Mouse (Mus musculus) splenic B cell, adult 2 months (primary cell): ENCODE data around the gene Mrpl33.

Experiments
- DNase-seq: peaks from one replicate; pipeline ENCODE4 v3.0.0-alpha.2; 2011; ENCODE audit warnings: low read depth, low spot score
- H3K27me3 ChIP-seq: 2 replicates; pipeline ENCODE4 v1.6.1; 2012; ENCODE audit warnings: mild to moderate bottlenecking, low read length, moderate library complexity, mixed read lengths; ENCODE audit not compliant: control insufficient read depth, poor library complexity, insufficient read depth, severe bottlenecking
- H3K36me3 ChIP-seq: 2 replicates; pipeline ENCODE4 v1.6.1; 2012; ENCODE audit warnings: mild to moderate bottlenecking, low read length, moderate library complexity, mixed read lengths; ENCODE audit not compliant: control insufficient read depth, poor library complexity, insufficient read depth, severe bottlenecking

Gene Mrpl33

DNA sequence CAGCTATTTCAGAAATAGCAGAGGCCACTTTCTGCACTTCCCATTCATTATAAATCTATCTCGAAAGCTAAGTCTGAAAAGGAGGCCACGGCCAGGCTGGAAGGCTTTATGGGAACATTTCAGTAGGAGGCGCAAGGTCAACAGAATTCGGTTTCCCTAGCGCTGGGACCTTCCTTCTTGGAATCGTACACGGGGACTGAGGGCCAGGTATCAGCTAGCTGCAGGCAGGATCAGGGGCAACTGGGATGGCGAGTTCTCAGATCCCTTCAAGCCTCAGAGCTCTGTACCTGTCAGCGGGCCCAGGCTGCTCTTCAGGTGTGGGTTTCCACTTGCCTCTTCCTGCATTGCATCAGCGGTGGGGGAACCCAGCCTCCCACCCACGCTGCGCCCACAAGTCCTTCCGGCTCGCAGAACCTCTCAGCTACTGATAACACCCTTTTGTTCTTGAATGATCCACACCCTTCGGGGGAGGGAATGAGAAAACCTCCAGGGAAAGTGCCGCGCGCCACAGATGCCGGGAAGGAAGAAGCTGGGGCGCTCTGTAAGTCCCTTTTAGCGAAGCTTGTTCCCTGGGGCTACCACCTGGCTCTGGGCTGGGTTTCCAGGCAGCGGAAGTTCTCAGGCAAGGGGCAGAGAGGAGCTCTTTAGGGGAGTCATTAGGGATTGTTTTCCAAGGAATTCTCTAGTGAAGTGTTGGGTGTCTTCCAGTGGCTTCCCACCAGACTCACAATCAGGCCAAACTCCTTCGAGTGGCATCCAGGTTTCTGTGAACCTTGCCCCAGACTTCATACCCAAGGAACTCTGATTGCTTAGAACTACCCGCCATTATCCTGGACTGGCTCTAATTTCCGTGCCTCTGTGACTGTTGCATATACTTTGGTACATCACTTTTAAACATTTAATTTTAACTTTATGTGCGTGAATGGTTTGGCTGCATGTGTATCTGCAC, at the start of gene Mrpl33:
TSS of gene Mrpl33 (plus strand) at position 455 of the 949 bp plus-strand sequence.
- DNase-seq = peak; percentile 61
- H3K27me3 ChIP-seq = no peaks in the 10 kb centered on the region
- H3K36me3 ChIP-seq = no peaks in the 10 kb centered on the region

DNA sequence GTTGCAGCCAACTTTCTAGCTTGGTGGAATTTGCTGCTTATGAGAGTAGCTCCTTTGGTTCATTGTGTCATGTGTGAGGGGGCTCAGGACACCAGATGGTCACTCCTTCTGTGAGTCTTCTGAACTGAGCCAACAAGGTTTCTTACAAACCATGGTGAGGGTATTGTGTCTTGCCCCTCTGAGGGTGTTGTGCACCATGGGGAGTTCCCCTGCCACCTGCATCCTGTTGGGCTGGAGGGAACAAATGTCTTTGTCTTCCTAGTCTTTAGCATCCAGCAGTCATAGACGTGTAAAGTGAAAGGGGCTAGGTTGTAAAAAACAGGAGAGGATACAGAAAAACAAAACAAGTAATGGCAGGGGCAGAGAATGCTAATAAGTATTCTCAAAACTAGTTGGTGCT, 37.3 kb upstream of the Mrpl33 start:
- Histone ChIP-seq H3K36me3 (peaks cover 7% of the 10 kb centered on the region), H3K27me3 (no peaks in the 10 kb centered on the region)
- DNase-seq = no peak

DNA sequence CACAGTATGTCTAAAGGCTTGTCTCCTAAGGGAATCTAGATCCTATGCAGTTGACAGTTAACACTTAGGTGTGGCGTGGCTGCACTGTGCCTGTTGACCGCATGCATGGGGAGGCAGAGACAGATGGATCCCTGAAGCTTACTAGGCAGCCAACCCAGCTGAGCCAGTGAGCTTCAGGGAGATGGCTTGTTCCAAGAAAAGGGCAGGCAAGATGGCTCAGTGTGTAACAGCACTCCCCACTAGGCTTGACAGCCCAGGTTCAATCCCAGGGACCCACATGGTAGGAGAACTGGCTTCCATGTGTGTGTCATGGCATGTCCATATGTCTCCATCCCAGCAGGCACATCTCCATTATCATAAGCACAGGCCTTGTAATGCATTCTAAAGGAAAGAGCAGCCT, 36.4 kb upstream of the Mrpl33 start:
- Histone ChIP-seq H3K36me3 (peaks cover 7% of the 10 kb centered on the region), H3K27me3 (no peaks in the 10 kb centered on the region)
- no peak for DNase-seq

DNA sequence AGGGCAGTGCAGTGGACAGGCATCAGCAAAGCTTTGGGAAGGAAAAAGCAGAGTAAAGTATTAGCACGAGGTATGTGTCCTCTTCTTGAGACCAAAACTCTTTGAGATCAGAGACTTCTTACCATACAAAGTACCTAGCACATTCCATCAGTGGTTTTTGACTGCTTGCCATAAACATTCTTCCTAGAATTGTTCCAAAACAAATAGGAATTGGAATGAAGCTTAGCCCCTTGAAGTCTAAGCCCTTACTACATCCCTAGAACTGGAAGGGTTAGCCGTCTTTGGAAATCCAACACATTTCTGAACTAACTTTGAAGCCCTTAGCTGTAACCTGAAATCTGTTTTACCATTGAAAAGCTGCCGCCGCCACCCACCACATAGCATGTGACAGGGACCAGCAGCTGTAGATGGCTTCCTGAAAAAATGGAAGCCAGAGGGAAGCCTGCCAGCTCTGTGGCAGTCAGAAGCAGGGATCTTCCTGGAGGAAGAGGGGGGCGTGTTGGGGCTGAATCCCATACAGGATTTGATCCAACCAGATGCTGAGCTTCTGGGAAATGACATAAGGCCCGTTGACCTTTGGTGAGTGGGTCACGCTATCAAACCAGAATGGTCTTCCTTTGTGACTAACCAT, 34.6 kb upstream of the Mrpl33 start:
- H3K36me3 ChIP-seq = peaks cover 2% of the 10 kb centered on the region; the same call in 1 of the 2 replicates
- no peak for DNase-seq
- no peaks in the 10 kb centered on the region for H3K27me3 ChIP-seq

DNA sequence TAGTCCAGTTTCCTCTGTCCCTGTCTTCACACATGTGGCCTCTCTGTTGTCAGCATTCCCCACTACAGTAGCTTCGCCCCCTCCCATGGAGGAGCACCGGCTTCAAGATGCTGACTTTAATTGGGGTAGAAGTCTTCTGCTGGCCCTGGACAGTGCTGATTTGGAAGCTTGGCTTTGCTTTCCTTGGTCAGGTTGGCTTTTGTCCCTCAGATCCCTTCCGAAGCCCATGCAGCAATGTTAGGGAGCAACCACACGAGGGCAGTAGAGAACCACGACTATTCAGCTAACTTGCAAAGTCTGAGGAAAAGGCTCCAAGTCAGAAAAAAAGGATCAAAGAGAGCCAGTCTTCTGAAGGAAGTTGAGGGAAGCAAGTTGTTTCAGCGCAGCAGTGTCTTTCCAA, 33.2 kb upstream of the Mrpl33 start:
- no peaks in the 10 kb centered on the region for H3K27me3 ChIP-seq
- peak; percentile 80 for DNase-seq

DNA sequence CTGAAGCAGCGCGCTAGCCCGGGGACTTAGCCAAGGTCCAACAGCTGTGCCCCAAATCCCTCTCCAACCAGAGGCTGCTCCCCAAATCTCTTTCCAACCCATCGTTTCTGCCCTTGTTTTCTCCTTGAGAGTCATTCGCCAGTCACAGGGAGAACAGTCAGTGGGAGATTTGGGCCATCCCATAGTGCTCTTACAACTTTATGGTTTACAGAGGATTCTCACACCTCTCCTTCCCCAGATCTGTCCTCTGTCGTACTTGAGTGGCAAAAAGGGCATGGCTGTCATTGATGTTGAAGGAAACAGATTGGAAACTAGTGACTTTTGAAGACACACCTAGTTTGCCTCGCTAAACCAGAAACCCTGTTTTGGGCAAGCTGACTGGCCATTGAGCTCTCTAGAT, 32.8 kb upstream of the Mrpl33 start:
- no peak for DNase-seq
- H3K27me3 ChIP-seq = no peaks in the 10 kb centered on the region
- peaks cover 2% of the 10 kb centered on the region; the same call in 1 of the 2 replicates for H3K36me3 ChIP-seq

More for the DNA sequence above, 33.2 kb upstream of the Mrpl33 start:
- peaks cover 2% of the 10 kb centered on the region; the same call in 1 of the 2 replicates for H3K36me3 ChIP-seq

DNA sequence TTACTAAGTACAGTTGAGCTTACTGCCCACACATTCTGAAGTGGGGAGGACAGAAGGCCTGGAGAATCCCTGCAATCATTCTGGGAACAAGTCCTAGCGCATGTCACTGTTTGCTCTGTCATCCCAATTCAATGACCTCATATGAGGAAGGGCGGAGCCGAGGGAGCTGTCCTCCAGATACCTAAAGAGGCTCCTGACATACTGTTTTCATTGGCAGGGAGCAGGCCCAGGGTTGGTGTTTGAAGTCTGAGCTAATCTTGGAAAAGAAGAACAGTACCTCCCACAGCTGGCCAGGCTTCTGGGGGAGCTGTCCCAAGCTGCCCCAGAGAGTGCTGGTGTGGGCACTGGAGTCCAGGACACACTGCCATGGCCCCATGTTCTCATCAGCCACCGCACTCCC, 31.8 kb upstream of the Mrpl33 start:
- Histone ChIP-seq H3K27me3 (no peaks in the 10 kb centered on the region), H3K36me3 (peaks cover 2% of the 10 kb centered on the region; the same call in 1 of the 2 replicates)
- no peak for DNase-seq

DNA sequence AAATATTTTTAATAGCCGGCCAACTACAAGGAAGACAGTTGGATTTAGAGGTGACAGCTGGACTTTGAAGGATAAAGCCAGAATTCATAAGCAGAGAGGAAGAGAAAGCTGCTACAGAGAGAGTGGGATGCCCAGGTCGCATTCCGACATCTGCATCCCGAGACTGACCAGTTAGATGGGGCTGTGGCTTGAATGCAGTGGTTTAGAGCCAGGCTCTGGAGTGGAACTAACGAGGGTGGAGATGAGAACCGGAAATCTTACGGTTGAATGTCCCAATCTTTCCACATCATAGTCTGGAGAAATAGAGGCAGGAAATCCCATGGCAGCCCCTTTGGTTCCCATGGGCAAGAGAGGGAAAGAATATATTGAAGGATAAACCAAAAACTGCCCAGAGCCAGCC, 30.7 kb upstream of the Mrpl33 start:
- Histone ChIP-seq H3K36me3 (peaks cover 2% of the 10 kb centered on the region; the same call in 1 of the 2 replicates), H3K27me3 (no peaks in the 10 kb centered on the region)
- DNase-seq = no peak

DNA sequence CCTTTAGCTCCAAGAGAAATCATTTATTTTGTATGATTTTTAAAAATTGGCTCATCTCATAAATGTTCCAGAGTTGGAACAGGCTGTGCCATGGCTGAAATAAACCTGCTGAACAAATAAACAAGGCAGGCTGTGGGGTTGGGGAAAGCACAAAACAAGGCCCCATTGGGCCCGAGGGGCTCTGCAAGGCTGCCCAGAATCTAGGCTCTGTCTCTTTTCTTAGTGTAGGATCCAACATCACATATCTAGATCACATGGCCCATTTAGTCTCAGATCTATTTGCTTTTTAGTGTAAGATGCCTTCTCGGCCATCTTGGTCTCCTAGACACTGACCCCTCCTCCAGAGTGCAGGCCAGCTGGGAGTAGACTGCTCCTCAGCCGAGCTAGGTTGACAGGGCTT, 30.3 kb upstream of the Mrpl33 start:
- Histone ChIP-seq H3K27me3 (no peaks in the 10 kb centered on the region), H3K36me3 (peaks cover 2% of the 10 kb centered on the region; the same call in 1 of the 2 replicates)
- no peak for DNase-seq

DNA sequence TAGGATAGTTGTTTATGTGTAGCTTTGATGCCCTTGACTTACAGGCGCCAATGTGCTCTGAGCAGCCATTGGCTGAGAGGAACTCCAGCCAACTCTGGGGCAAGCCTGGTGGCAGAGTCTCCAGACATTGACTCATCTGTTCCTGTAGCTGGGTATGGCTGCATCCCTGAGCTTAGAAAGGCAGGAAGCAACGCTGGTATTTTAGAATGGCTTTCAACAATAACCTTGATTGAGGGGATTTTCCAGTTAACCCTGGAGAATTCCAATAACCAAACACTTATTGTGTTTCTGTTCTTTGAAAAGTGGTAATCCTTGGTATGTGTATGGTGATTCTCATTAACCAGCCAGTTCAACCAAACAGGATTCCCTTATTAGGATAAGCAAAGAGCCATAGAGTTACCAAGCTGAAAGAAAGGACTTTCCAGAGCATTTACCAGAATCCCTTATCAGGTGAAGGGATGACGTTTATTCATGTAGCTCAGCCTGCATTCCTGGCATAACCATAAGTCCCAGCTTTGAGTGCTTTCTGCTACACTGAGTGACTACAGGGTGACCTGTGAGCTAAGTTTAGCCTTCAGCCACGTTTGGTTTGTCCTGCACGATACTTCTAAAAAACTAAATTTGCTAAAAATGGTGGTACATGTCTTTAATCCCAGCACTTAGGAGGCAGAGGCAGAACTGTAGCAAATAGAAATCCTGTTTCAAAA, 28.6 kb upstream of the Mrpl33 start:
- H3K27me3 ChIP-seq = no peaks in the 10 kb centered on the region
- no peaks in the 10 kb centered on the region for H3K36me3 ChIP-seq
- DNase-seq = no peak

DNA sequence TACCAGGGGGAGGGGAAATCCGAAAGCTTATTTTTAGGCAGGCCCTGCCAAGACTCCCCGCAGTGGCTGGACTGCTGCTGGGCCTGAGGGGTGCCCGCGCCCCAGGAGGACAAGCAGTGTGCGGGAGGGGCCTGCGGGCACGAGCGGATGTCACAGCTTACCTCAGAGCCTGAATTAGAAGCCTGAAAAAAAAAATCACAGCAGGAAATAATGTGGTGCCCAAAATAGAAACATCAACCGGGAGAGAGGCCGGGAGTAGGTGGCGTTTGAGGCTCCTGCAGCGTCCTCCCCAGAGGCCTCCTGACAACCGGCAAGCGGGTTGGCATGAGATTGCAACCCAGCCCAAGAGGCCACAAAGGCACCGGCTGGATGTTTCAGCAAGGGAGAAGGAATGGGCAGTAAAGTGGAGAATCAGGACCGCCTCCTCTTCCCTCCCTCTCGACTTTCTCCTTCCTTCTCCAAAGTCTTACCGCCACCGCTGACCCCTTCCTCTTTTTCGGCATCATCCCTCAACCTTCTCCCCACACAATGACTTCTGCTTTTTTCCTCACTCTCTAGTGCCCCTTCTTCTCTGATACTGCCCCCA, 25.6 kb upstream of the Mrpl33 start:
- no peaks in the 10 kb centered on the region for H3K27me3 ChIP-seq
- DNase-seq = peak; percentile 42
- H3K36me3 ChIP-seq = no peaks in the 10 kb centered on the region

DNA sequence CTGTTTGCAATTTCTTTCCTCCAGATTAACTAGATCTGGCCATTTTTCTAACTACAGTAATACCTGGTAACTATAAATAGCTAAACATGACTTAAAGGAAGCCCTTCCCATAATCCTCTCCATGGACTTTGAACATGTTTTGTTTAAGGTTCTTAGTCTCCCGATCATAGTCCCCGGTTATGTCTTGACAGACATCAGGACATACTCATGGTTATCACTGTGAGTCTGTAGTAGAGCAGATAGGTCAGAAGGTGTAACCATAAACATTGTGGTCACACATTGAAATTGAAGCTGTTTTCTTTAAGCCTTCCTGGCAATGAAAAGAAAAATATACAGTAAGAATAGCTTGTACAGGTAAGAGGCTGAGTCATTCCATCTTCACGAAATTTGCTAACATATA, 23.0 kb upstream of the Mrpl33 start:
- DNase-seq = no peak
- Histone ChIP-seq H3K27me3 (no peaks in the 10 kb centered on the region), H3K36me3 (no peaks in the 10 kb centered on the region)

DNA sequence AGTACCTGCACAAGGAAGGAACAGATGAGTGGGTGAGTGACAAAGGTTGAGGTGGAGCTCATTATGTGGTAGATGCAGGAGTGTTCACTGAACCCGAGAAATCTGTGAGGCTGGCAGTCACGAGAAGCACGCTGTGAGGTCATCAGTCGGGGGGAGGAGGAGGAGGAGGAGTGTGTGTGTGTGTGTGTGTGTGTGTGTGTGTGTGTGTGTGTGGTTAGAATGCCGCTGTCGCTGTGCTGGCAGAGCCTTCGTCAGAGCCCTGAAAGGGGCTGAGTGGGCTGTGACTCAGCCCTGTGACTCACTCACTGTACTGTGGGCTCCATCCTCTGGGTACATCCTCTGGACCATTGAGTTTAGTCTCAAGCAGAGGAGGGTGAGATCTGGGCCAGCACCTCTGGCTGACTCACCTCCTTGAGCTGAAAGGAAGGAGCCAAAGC, 20.2 kb upstream of the Mrpl33 start:
- H3K27me3 ChIP-seq = no peaks in the 10 kb centered on the region
- DNase-seq = peak; percentile 46
- H3K36me3 ChIP-seq = no peaks in the 10 kb centered on the region

DNA sequence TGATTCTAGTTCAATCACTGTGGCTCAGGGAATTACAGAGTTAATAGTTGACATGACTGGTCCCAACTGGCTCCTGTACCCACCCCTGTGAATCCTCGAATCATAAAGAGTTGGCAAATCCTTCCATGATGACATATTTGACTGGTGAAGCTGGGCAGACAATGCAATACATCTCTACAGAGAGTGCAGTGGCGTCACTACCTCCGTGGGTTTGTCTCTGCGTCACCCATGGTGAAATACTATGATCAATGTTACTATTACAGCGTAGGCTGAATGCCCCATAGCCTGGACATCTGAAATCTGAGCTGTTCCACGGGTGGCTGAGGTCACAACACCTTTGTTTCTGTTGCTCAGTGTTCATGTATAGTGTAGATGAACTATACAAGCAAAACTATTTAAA, 15.5 kb upstream of the Mrpl33 start:
- DNase-seq = no peak
- H3K36me3 ChIP-seq = no peaks in the 10 kb centered on the region
- H3K27me3 ChIP-seq = no peaks in the 10 kb centered on the region
